Mouse (Mus musculus) layer of hippocampus, postnatal 25 days (tissue): ENCODE results near the gene Mrpl38. TPM values are rescaled to one million over a fixed set of nuclear protein-coding genes. Genes with fewer than 3 reads are reported as not detected.

ENCODE experiments used
- DNase-seq, 2 experiments: peaks; one replicate each; pipeline ENCODE4 v3.0.0; 2022; ENCODE audit warnings: mixed read lengths in 2 of 2, low spot score in 1 of 2; ENCODE audit errors: extremely low spot score in 1 of 2
- total RNA-seq, 2 experiments: library from RNA; stranded (reverse); gene quantifications; 2 replicates each; pipeline ENCODE4 v1.2.3; 2021

Gene Mrpl38
- total RNA-seq, 2 experiments from 2014 or later, result 59.1 to 62.7 TPM

DNA sequence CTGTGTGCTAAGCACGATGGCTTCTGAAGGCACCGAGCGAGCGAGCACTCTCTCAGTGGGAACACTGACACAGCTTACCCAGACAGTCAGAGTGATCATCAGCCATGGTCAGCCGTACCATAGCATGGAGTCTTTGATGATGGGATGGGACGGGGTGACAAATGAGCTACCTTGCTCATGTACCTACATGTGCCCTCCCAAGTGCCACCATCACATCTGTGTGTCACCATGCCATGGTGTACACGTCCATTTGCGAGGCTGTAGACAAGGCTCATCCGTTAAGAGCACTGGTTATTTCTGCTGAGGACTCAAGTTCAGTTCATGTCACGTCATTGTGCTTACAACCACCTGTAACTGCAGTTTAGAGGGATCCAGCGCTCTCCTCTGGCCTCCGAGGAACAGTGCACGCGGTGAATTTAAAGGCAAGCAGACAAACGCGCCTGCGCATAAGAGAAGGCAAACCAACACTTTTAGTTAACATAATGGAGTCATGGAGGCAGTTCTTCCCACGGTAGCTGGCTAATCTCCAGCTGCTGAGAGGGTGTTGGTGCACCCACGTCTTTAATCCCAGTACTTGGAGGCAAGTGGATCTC is 27.0 kb downstream of the Mrpl38 start:
- no peak for DNase-seq

DNA sequence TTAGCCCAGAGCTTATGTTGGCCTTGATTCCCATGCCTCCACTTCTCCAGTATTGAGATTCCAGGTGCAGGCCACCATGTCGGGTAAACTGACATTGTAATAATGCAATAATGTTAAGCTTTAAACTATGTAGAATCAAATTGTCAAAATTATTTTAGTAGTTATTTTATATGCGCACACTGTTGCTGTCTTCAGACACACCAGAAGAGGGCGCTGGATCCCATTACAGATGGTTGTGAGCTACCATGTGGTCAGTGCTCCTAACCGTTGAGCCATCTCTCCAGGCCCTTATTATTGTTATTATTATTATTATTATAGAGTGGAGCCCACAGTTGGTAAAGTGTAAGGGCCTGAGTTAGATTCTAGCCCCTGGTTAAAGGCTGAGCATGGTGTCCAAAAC is 27.6 kb downstream of the Mrpl38 start:
- no peak for DNase-seq

DNA sequence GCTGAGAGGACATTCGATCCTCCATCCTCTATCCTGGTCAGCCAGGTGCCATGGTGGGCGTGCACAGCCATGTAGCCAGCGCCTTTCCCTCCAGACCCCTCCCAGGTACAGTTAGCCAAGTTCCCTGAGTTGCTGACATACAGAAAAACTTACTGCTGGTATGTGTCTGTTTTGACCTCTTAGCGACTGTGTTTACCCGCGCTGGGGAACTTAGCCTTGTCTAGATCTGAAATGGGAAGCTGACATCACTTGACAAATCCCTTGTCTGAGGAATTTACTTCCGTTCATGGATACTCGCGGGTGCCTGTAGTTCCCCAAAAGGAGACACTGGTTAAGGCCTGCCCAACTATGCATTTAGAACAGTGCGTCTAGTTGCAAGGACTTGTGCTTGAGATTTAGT is 28.1 kb downstream of the Mrpl38 start:
- DNase-seq, result no peak

DNA sequence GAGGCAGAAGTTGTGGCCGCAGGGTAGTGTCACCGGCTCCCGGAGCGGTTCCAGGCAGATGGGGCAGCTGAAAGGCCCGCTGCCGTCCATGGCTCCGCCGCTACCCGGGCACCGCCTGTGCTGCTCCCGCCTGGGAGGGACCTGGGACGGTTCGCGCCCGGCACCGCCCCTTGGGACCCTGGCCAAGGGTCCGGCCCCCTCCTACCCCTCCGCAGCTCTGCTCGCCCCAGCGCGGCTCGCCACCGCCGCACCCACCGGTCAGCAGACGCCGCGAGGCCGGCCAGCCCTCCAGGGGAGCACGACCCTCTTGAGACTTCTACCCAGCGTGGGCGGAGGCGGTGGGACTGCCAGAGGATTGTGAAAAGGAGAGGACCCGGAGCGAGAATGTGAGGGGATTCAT is 28.5 kb downstream of the Mrpl38 start:
- no peak for DNase-seq

DNA sequence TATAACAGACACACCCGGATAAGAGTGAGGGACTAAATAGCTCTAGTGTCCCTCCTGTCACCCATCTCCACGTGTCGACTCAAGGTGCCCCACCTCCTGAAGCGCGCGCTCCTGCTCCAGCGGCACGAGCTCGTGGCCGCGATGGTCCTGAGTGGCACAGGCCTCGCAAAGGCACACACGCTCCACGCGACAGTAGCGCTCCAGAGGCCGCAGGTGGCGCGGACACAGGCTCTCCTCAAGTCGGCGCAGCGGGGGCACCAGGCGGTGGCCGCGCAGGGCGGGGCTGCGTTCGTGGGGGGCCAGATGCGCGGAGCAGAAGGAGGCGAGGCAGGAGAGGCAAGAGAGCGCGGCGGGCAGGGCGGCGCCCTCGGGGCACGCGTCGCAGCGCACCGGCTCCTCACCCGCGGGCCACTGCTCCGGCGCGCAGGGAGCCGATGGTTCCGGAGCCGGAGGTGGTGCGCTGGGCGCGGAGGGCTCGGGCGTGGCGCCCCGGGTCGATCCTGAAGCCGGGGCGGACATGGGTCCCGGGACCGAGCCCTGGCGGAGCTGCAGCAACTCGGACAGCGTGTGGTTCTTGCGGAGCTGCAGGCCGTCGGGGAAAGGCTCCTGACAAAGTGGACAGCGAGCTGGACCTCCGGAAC is 29.1 kb downstream of the Mrpl38 start:
- no peak for DNase-seq

DNA sequence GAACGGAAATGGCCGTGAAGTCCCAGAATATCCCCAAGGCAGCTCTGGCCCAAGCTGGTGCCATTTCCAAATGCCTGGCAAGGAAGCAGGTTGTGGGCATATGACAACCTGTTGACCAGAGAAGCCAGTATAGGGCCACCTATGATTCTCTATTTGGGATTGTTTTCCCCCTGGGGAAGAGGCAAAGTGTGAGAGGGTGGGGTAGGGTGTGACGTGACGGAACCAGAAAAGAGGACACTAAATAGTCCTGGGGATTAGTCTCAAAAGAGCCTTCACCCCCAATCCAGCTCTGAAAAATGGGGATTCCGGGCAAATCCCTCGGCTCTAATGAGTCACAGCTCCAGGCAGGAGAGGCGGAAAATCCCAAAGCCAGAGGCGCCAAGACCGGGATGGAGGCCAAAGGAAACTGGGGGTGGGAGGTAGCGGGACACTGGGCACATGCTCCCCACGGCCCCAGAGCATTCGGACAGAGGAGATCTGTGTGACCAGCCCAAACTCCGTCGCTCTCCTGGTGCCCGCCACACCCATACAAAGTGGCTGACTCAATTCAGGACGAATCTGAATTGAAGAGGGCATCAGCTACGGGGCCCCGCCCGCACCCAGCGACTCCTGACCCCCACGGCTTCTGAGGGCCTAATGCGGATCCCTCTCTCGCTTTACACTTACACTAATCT is 30.1 kb downstream of the Mrpl38 start:
- no peak for DNase-seq

DNA sequence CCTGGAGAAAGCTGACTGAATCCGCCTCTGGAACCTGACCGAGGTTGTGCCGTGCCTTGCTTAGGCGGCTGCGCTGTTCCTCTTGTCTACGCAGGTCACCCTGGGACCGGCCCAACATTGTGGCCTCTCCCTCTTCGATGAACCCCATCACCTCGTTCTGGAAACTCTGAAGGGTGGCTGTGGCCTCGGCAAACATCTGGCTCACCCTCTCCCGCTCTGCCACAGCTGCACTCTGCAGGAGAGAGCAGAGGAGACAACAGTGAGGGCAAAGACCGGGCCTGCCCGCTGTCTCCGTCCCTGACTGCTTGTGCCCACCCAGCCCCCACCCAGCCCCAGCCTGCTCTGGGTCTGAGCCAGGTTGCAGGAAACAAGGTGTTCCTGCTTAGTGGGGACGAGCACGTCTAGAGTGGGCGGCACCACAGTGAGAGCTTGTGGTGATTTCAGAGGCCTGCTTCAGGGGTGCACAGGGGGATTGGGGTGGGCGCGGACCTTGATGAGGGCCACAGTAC is 30.8 kb downstream of the Mrpl38 start:
- DNase-seq, result no peak

DNA sequence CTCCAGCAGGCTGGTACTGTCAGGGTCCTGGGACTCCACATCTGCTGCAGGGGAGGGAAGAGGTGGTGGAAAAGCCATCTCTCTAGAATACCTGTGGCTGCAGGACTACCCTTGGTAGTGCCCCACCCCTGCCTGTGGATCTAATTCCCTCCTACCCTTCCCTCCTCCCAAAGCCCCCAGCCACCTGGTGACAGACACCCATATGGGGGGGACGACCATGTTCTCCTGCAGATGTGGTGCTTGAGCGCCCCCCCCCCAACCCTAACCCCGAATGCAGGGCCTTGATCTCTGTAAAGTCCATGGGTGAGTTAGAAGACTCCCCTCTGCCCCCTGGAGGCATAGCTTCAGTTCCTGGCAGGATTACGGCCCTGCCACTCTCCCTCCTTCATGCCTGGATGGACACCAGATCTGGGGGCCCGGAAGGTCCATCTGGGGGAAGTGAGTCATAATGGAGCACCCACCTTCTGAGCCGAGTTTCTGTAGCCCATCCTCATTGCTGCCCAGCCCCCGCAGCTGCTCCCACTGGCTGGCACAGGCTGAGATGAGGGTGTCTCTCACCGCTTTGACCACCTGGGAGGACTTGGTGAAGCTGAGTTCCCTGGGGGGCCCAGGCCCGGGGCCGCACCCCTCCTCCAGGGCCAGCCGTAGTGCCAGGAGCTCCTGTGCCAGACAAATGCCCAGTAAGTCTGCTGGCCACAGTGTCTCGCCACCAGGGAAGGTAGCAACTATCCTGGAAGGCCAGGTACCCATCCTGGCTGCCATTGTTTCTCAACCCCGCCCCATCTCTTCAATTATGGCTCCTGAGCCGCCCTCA is 31.5 kb downstream of the Mrpl38 start:
- DNase-seq, result no peak

DNA sequence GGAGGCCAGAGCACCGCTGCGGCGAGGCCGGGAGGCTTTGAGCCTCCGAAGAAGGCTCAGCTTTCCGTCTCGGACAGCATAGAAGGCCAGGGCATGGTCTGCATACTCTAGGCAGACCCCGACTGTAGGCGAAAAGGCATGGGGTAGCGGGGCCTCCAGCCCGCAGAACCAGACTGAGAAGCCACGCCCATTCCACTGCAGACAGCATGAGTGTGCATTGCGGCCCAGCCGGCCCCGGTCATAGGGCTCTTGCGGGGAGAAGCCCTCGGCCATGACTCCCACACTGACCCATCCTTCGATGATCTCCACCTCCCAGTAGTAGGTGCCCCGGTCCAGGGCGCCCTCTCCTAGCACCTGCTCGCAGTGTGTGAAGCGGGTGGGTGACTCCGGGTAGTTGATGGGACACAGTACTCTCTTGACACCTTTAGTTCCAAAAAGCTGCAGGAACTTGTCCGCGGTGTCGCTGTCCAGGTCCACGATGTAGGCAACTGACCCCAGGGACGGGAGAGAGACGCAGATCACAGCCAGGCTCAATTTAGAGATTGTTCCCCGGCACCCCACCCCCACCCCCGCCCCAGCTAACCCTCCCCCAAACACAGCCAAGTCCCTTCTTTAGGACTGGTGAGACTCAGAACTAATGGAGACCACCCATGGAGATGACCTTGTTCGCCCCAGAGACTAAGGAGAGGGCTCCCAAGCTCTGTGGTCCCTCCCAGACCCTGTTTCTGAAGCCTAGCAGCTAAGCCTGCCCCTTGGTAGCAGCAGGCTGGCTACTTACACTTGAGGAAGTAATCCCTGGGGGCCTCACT is 32.3 kb downstream of the Mrpl38 start:
- no peak for DNase-seq

DNA sequence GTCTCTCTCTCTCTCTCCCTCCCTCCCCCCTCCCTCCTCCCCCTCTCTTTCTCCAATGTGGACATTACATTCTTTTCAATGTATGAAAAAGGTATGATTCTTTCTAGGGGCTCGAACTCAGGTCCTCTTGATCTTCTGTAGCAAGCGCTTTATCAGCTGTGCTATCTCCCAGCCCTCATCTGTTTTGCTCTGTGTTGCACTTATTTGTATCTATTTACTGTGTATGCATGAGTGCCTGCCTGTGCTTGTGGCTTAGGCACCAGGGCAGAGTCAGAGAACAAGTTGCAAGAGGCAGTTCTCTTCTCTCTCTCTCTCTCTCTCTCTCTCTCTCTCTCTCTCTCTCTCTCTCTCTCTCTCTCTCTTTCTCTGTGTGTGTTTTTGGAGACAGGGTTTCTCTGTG is 33.6 kb downstream of the Mrpl38 start:
- DNase-seq, result no peak

DNA sequence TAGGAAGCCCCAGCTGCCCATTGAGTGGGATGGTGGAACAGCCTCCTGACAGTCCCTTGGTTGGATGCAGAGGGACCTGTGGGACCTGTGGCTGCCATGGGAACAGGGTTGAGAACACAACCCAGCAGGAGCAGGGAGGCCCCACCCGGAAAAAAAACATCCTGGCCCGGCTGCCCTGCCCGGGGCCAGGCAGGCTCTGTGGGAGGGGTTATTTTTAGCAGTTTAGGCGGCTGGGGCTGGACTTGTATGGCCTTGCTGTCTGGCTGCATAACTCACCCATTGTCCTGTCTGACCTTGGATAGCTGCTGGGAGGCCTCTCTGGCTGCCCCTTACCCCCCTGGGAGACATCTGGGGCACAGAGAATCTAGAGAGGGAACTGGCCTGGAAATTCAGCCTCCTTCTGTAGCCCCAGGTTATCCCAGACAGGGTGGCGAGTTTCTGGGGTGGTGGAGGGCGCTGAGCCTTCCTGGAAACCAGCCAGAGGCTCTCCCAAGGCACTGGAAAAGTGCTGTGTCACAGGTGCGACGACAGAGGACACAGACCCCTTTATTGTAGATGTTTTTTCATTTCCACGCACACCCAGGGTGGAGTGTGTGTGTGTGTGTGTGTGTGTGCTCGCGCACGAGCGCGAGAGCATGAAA is 34.5 kb downstream of the Mrpl38 start:
- no peak for DNase-seq

DNA sequence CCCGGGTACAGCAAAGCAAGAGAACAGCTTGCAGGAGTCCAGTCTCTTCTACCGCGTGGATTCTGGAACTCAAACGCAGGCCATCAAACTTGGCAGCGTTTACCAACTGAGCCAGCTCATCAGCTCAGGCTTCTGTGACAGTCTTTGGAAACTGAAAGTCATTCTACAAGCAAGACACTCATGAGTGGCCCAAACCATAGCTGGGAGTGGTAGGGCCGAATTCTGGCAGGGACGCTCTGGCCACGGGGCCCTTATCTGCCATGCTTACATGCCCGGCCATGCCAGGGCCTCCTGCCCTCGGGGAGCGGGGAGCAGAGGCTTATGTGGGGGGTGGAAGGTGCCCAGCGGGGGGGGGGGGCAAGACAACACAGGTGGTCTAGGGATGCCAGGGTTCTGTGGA is 35.1 kb downstream of the Mrpl38 start:
- no peak for DNase-seq

DNA sequence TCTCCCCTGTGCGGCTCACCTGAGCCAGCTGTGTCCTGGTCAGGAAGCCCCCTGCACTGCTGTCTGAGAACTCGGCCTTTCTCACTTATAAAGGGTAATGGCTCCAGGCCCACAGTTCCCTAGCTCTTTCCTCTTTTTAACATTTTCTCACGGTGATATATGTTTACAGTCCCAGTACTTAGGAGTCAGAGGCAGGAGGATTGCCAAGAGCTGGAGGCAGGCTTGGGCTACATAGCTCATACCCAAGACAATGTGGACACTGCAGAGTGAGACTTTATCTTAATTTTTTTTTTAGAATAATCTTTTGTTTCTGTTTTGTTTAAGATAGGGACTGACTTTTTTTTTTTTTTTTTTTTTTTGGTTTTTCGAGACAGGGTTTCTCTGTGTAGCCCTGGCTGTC is 36.2 kb downstream of the Mrpl38 start:
- DNase-seq, result no peak

DNA sequence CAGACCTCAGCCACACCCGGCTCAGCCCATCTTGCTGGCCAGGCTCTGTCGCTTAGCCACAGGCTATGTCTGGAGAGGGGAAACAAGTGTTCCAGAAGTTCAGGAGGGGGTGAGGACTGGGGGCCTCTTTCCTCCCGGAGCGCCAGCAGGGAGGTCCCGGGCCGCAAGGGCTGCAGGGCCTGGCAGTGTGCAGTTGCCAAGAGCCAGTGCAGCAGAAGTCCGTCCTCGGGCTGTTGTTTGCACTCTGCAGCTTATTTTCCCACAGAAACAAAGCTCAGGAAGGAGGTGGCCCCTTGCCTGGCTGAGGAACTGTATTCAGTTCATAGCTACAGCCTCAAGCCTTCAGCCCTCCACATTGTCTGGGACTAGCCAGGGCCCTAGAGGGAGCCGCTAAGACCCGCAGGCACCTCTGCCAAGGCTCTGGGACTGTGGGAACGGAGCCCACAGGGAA is 36.7 kb downstream of the Mrpl38 start:
- no peak for DNase-seq

DNA sequence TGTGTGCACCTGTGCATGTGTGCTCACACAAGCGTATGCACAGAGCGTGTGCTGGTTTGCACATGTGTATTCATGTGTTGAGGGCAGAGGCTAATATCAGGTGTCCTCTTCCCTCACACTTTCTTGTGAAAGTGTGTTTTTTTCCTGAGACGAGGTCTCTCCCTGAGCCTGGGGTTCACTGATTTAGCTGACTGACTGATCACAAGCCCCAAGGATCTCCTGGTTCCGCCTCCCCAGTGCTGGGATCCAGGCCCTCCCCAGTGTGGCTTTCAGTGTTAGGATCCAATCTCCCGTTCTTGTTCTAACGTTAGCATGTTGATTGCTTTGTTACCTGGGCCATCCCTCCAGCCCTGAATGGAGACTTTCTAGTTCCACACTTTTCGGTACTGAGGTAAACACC is 37.8 kb downstream of the Mrpl38 start:
- DNase-seq, result no peak

DNA sequence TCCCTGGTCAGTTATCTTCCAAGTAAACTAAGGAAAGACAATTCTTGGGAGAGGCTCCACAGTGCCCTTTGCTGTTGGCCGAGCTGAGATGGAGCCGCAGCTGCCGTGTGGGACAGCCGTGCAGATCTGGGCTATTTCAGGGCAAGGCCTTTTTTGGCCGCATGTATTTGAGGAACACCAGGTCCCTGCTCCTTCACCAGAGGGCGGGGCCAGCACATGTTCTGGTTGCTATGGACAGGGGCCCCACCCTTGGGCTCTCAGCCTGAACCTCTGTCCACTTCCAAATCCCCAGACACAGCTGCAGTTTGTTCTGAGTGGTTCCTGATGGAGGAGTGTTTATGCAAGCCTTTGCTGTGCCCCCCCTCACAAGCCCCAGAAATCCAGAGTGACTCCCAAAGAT is 38.3 kb downstream of the Mrpl38 start:
- no peak for DNase-seq

DNA sequence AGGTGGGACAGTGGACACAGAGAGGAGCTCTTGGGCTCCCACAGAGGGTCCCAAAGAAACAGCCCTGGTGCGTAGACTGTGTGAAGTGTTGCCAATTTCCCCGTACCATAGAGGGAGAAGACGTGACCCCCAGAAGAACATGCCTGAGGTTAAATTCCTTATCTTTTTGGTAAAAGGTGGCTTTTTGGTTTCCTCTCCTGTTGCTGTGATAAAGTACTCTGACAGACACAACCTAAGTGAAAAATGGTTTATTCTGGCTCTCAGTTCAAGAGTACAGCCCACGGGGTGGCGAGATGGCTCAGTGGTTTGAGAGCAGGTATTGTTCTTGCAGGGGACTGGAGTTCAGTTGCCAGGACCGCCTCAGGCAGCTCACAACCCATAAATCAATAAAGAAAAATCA is 39.2 kb downstream of the Mrpl38 start:
- DNase-seq, result no peak

DNA sequence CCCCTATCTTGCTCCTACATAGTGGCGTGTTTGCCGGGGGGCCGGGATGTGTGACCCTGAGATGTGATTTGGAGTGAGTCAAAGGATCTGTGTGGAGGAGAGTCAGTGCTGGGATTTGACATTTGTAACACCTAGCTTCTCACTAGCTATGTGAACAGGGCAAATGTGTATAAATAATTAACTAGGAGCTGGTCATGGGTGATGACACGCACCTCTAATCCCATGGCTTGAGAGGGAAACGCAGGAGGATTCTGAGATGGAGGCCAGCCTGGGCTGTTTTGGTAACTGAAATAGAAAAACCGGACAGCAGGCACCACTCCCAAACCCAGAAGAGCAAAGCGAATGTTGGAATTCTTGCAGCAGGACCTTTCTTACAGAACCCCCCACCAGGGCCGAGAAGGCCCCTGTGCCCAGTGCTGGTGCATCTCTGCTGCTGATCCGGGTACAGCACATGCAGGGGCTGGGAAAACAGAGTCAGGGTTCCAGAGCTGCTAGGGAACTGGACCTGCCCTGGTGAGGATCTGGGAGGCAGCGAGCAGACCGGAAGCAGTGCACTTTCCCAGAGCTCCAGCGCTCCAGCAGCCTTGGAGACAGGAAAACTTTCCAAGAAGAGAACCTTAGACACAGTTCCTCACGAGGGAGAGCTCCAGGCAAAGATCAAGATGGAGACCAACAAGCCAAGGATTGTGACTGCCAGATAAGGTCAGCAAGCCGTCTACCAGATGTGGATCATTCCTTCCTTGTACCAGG is 39.8 kb downstream of the Mrpl38 start:
- DNase-seq, result no peak
